8 mouse cellular contexts compared by ENCODE assay signal in genomic region chr1:191182431-191183162, GRCm38 (mm10). TPM values are rescaled to one million over a fixed set of nuclear protein-coding genes. Genes with fewer than 3 reads are reported as not detected.
DNase-seq lines count a peak whose midpoint lies in the region; ATAC-seq and TF ChIP-seq lines count a peak whose summit lies in the region.

No protein-coding gene starts in this region.

- no peaks in the 10 kb centered on the region for H3K9me3 ChIP-seq in intestine, embryonic 15.5 days
- H3K9me3 ChIP-seq in liver, embryonic 13.5 days (replicated peaks), result no peaks in the 10 kb centered on the region

- TF ChIP-seq POLR2A in myocyte (IDR thresholded peaks at IDR 0.05; ENCODE audit: insufficient read length, low read depth), result peak; percentile 36

- H3K4me2 ChIP-seq in intestine, embryonic 15.5 days (replicated peaks), result peak overlapping the region; percentile 98
- peak overlapping the region; percentile 83 for H3K4me2 ChIP-seq in liver, embryonic 13.5 days
- H3K4me2 ChIP-seq in myocyte (ENCODE audit: low read depth), result peak overlapping the region; percentile 86

- peak in 1 of 2 experiments; percentile 13 for DNase-seq in layer of hippocampus, adult 2 months (ENCODE audit: low spot score in 2 of 2)
- no peak for DNase-seq in layer of hippocampus, adult 9-10 months (ENCODE audit: low spot score)
- no peak for DNase-seq in liver, embryonic 13.5 days
- peak; percentile 45 for DNase-seq in testis, postnatal 14 days (ENCODE audit: low spot score)

- peak; percentile 22 for ATAC-seq in common myeloid progenitor, adult 5-6 weeks (replicated peaks; ENCODE audit: low read depth, poor library complexity, severe bottlenecking)
- peak; percentile 31 for ATAC-seq in granulocyte monocyte progenitor cell, adult 5-6 weeks (replicated peaks; ENCODE audit: poor library complexity, severe bottlenecking)
- peak; percentile 9 for ATAC-seq in intestine, embryonic 15.5 days
- peak; percentile 11; the same call in 1 of the 2 replicates for ATAC-seq in liver, embryonic 13.5 days (ENCODE audit: low read depth)

- peak; percentile 51 for TF ChIP-seq CTCF in layer of hippocampus, adult 2 months (conservative IDR thresholded peaks at IDR 0.05)

- peak overlapping the region; percentile 62 for H3K9ac ChIP-seq in intestine, embryonic 15.5 days
- peak overlapping the region; percentile 62 for H3K9ac ChIP-seq in liver, embryonic 13.5 days

- peak overlapping the region; percentile 71 for H3K4me3 ChIP-seq in layer of hippocampus, adult 2 months
- H3K4me3 ChIP-seq in intestine, embryonic 15.5 days (replicated peaks), result peak overlapping the region; percentile 56
- peak overlapping the region; percentile 62 for H3K4me3 ChIP-seq in liver, embryonic 13.5 days (replicated peaks)
- peak overlapping the region; percentile 98 for H3K4me3 ChIP-seq in myocyte

- under 1% methylated on average over 61 of the region's 61 CpGs for WGBS in intestine, embryonic 15.5 days
- WGBS in liver, embryonic 13.5 days (ENCODE audit: insufficient replicate concordance), result under 1% methylated on average over 61 of the region's 61 CpGs

- H3ac ChIP-seq in myocyte (ENCODE audit: control insufficient read depth, insufficient read length), result peak overlapping the region; percentile 57

- H3K4me1 ChIP-seq in intestine, embryonic 15.5 days (replicated peaks), result peaks cover 54% of the 10 kb centered on the region
- H3K4me1 ChIP-seq in liver, embryonic 13.5 days (replicated peaks), result peaks cover 42% of the 10 kb centered on the region

- H3K27me3 ChIP-seq in intestine, embryonic 15.5 days (replicated peaks), result peaks cover 27% of the 10 kb centered on the region
- H3K27me3 ChIP-seq in liver, embryonic 13.5 days, result peaks cover 100% of the 10 kb centered on the region
- peaks cover 15% of the 10 kb centered on the region for H3K27me3 ChIP-seq in myocyte (ENCODE audit: control insufficient read depth, insufficient read depth, insufficient read length)

- H3K36me3 ChIP-seq in intestine, embryonic 15.5 days, result no peaks in the 10 kb centered on the region
- no peaks in the 10 kb centered on the region for H3K36me3 ChIP-seq in liver, embryonic 13.5 days
- H3K36me3 ChIP-seq in myocyte (ENCODE audit: control insufficient read depth, insufficient read depth), result peaks cover 2% of the 10 kb centered on the region

- H3K27ac ChIP-seq in layer of hippocampus, adult 2 months, result peak overlapping the region; percentile 51; the same call in 1 of the 2 replicates
- H3K27ac ChIP-seq in intestine, embryonic 15.5 days, result peak overlapping the region; percentile 67
- H3K27ac ChIP-seq in liver, embryonic 13.5 days, result peak overlapping the region; percentile 29; the same call in 1 of the 2 replicates

- H3K79me2 ChIP-seq in myocyte (ENCODE audit: control insufficient read depth, insufficient read depth), result peaks cover 36% of the 10 kb centered on the region

TF ChIP-seq in myocyte, 11 proteins besides CTCF, POLR2A, EP300 and RAD21:
- TF ChIP-seq MYOD1 (IDR thresholded peaks at IDR 0.05; ENCODE audit: control insufficient read depth in 1 of 3, insufficient read length in 2 of 3, low read depth in 2 of 3), result peak in 1 of 3 experiments; percentile 19
- peak; percentile 69 for TF ChIP-seq REST (IDR thresholded peaks at IDR 0.05; ENCODE audit: insufficient read depth, insufficient read length)
- no peak for TF ChIP-seq MAX (IDR thresholded peaks at IDR 0.05; ENCODE audit: low read depth)
- TF ChIP-seq POLR2AphosphoS2 (IDR thresholded peaks at IDR 0.05; ENCODE audit: insufficient read length, low read depth), result no peak
- TF ChIP-seq MYOG (IDR thresholded peaks at IDR 0.05; ENCODE audit: control insufficient read depth in 1 of 3, insufficient read depth in 1 of 3, insufficient read length in 2 of 3, low read depth in 2 of 3), result no peak
- TF ChIP-seq SRF (IDR thresholded peaks at IDR 0.05; ENCODE audit: control insufficient read depth, insufficient read length, low read depth), result no peak
- no peak for TF ChIP-seq CEBPB (IDR thresholded peaks at IDR 0.05; ENCODE audit: insufficient read depth, poor library complexity, severe bottlenecking)
- no peak for TF ChIP-seq USF1 (IDR thresholded peaks at IDR 0.05; ENCODE audit: low read depth)
- TF ChIP-seq TCF12 (IDR thresholded peaks at IDR 0.05; ENCODE audit: insufficient read depth, poor library complexity, severe bottlenecking), result no peak
- no peak for TF ChIP-seq TCF3 (IDR thresholded peaks at IDR 0.05; ENCODE audit: insufficient read length, low read depth)
- no peak for TF ChIP-seq E2F4 (IDR thresholded peaks at IDR 0.05; ENCODE audit: insufficient read depth)

RNA-seq across cellular contexts. Expression of gene Fam71a, which starts 18.0 kb away (rescaled TPM):
- total RNA-seq in layer of hippocampus, adult 2 months (2021), result not detected
- total RNA-seq in common myeloid progenitor, adult 5-6 weeks (2017), result 0.10 and 0.91 TPM in 2 replicates
- total RNA-seq in granulocyte monocyte progenitor cell, adult 5-6 weeks (2014; fragmentation: Nextera tagmentation), result not detected in 2 replicates
- 0.17 and 1.1 TPM in 2 replicates for total RNA-seq in granulocyte monocyte progenitor cell, adult 5-6 weeks (2017)
- not detected in 2 replicates for polyA plus RNA-seq in intestine, embryonic 15.5 days (2015; fragmentation: Nextera tagmentation; extraction: Ambion mirVana)
- not detected in 2 replicates for polyA plus RNA-seq in liver, embryonic 13.5 days (2015; fragmentation: Nextera tagmentation; extraction: Ambion mirVana)
- polyA plus RNA-seq in myocyte (2012; fragmentation: generic; extraction: Trizol), result not detected

RNA-seq across cellular contexts. Expression of gene Atf3, which starts 35.2 kb away (rescaled TPM):
- total RNA-seq in layer of hippocampus, adult 2 months (2021), result under 1 TPM; 0.52 to 0.67 TPM
- 17.2 and 39.8 TPM in 2 replicates for total RNA-seq in common myeloid progenitor, adult 5-6 weeks (2017)
- not detected in 2 replicates for total RNA-seq in granulocyte monocyte progenitor cell, adult 5-6 weeks (2014; fragmentation: Nextera tagmentation)
- total RNA-seq in granulocyte monocyte progenitor cell, adult 5-6 weeks (2017), result 8.7 and 12.8 TPM in 2 replicates
- polyA plus RNA-seq in intestine, embryonic 15.5 days (2015; fragmentation: Nextera tagmentation; extraction: Ambion mirVana), result 4.1 and 4.9 TPM in 2 replicates
- 1.3 TPM in 2 replicates for polyA plus RNA-seq in liver, embryonic 13.5 days (2015; fragmentation: Nextera tagmentation; extraction: Ambion mirVana)
- 59.6 TPM for polyA plus RNA-seq in myocyte (2012; fragmentation: generic; extraction: Trizol)
